Mouse (Mus musculus): ENCODE measurements around the gene Olfr473. TPM values are rescaled to one million over a fixed set of nuclear protein-coding genes. Genes with fewer than 3 reads are reported as not detected.

Gene Olfr473
- not detected for polyA plus RNA-seq (2014; fragmentation: Illumina TruSeq; extraction: RNeasy Lipid Tissue Mini Kit (QIAGEN cat#74804); ENCODE audit: low read depth, low replicate concordance)

GRCm38 (mm10) chr7:107930146-107930545, at the start of gene Olfr473:
Olfr473 (plus strand) TSS chr7:107930446.

GRCm38 (mm10) chr7:107897602-107898001, 32.6 kb upstream of the Olfr473 start, which contains the start of gene Olfr472:
Olfr472 (plus strand) TSS chr7:107897902.

DNA sequence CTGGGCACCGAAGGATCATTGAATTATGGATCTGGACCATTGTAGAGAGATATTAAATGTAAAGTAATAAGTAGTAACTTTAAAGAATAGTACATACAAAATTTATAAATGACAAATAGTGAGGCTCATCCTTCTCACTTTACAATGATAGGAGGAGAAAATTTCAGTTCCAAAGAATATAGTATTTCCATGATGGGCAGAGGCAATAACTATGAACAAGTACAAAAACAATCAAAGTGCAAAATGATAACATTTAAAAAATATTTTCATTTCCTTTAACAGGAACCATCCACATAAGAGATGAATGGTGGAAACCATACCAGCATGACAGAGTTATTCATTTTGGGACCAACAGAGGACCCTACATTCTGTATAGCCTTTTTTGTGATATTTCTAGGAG, 24.1 kb downstream of the Olfr473 start, which contains the start of gene Olfr474:
Olfr474 (plus strand) TSS at position 301 of the 400 bp plus-strand sequence.

DNA sequence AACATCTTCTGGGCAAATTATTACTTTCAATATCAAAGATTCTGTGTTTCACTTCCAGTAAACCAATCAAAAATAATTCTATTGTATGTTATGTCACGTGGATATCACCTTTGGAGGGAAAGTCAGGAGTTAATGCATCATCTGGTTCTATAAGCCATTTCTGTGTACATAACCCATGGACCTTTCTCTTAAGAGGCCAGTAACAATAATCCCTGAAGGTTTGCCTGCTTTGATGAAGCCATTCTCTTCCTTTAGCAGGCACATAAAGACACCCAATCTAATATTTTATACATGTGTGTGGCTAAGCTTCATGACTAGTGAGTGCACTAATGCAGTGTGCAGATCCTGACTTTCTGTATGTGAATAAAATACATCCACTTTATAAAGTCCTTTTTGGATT, 34.3 kb downstream of the Olfr473 start, which contains the start of gene Olfr476:
Olfr476 (plus strand) TSS at position 301 of the 400 bp plus-strand sequence.

Other genes starting within 250 kb of the Olfr473 start
- 12.4 TPM for gene Cyb5r2, start 172.4 kb upstream of the Olfr473 start, polyA plus RNA-seq (2014; fragmentation: Illumina TruSeq; extraction: RNeasy Lipid Tissue Mini Kit (QIAGEN cat#74804); ENCODE audit: low read depth, low replicate concordance)
- gene Ovch2, start 129.2 kb upstream of the Olfr473 start, polyA plus RNA-seq (2014; fragmentation: Illumina TruSeq; extraction: RNeasy Lipid Tissue Mini Kit (QIAGEN cat#74804); ENCODE audit: low read depth, low replicate concordance) = not detected
- not detected for gene Olfr467, start 118.2 kb upstream of the Olfr473 start, polyA plus RNA-seq (2014; fragmentation: Illumina TruSeq; extraction: RNeasy Lipid Tissue Mini Kit (QIAGEN cat#74804); ENCODE audit: low read depth, low replicate concordance)
- gene Olfr469, start 104.9 kb upstream of the Olfr473 start, polyA plus RNA-seq (2014; fragmentation: Illumina TruSeq; extraction: RNeasy Lipid Tissue Mini Kit (QIAGEN cat#74804); ENCODE audit: low read depth, low replicate concordance) = not detected
- gene Olfr470, start 83.0 kb upstream of the Olfr473 start, polyA plus RNA-seq (2014; fragmentation: Illumina TruSeq; extraction: RNeasy Lipid Tissue Mini Kit (QIAGEN cat#74804); ENCODE audit: low read depth, low replicate concordance) = 0.13 TPM
- not detected for gene Olfr472, start 32.5 kb upstream of the Olfr473 start, polyA plus RNA-seq (2014; fragmentation: Illumina TruSeq; extraction: RNeasy Lipid Tissue Mini Kit (QIAGEN cat#74804); ENCODE audit: low read depth, low replicate concordance)
- not detected for gene Olfr474, start 24.2 kb downstream of the Olfr473 start, polyA plus RNA-seq (2014; fragmentation: Illumina TruSeq; extraction: RNeasy Lipid Tissue Mini Kit (QIAGEN cat#74804); ENCODE audit: low read depth, low replicate concordance)
- gene Olfr476, start 34.4 kb downstream of the Olfr473 start, polyA plus RNA-seq (2014; fragmentation: Illumina TruSeq; extraction: RNeasy Lipid Tissue Mini Kit (QIAGEN cat#74804); ENCODE audit: low read depth, low replicate concordance) = not detected
- gene Olfr477, start 56.2 kb downstream of the Olfr473 start, polyA plus RNA-seq (2014; fragmentation: Illumina TruSeq; extraction: RNeasy Lipid Tissue Mini Kit (QIAGEN cat#74804); ENCODE audit: low read depth, low replicate concordance) = not detected
- not detected for gene Olfr478, start 103.5 kb downstream of the Olfr473 start, polyA plus RNA-seq (2014; fragmentation: Illumina TruSeq; extraction: RNeasy Lipid Tissue Mini Kit (QIAGEN cat#74804); ENCODE audit: low read depth, low replicate concordance)
- gene Olfr479, start 120.2 kb downstream of the Olfr473 start, polyA plus RNA-seq (2014; fragmentation: Illumina TruSeq; extraction: RNeasy Lipid Tissue Mini Kit (QIAGEN cat#74804); ENCODE audit: low read depth, low replicate concordance) = not detected
- gene Olfr480, start 136.9 kb downstream of the Olfr473 start, polyA plus RNA-seq (2014; fragmentation: Illumina TruSeq; extraction: RNeasy Lipid Tissue Mini Kit (QIAGEN cat#74804); ENCODE audit: low read depth, low replicate concordance) = not detected
- not detected for gene Olfr481, start 149.4 kb downstream of the Olfr473 start, polyA plus RNA-seq (2014; fragmentation: Illumina TruSeq; extraction: RNeasy Lipid Tissue Mini Kit (QIAGEN cat#74804); ENCODE audit: low read depth, low replicate concordance)
- not detected for gene Olfr482, start 167.1 kb downstream of the Olfr473 start, polyA plus RNA-seq (2014; fragmentation: Illumina TruSeq; extraction: RNeasy Lipid Tissue Mini Kit (QIAGEN cat#74804); ENCODE audit: low read depth, low replicate concordance)
- gene Olfr483, start 170.4 kb downstream of the Olfr473 start, polyA plus RNA-seq (2014; fragmentation: Illumina TruSeq; extraction: RNeasy Lipid Tissue Mini Kit (QIAGEN cat#74804); ENCODE audit: low read depth, low replicate concordance) = not detected
- gene Olfr484, start 197.0 kb downstream of the Olfr473 start, polyA plus RNA-seq (2014; fragmentation: Illumina TruSeq; extraction: RNeasy Lipid Tissue Mini Kit (QIAGEN cat#74804); ENCODE audit: low read depth, low replicate concordance) = not detected
- not detected for gene Olfr485, start 229.4 kb downstream of the Olfr473 start, polyA plus RNA-seq (2014; fragmentation: Illumina TruSeq; extraction: RNeasy Lipid Tissue Mini Kit (QIAGEN cat#74804); ENCODE audit: low read depth, low replicate concordance)
- gene Olfr486, start 242.3 kb downstream of the Olfr473 start, polyA plus RNA-seq (2014; fragmentation: Illumina TruSeq; extraction: RNeasy Lipid Tissue Mini Kit (QIAGEN cat#74804); ENCODE audit: low read depth, low replicate concordance) = not detected

Data from testis, adult 10 weeks (tissue).